Mouse (Mus musculus) liver, adult 2 months (tissue): ENCODE measurements around the gene Ndufa1. TPM values are rescaled to one million over a fixed set of nuclear protein-coding genes. Genes with fewer than 3 reads are reported as not detected.
"Not testable (repeated sequence)": the region's sequence is repeated elsewhere in the genome, so short reads cannot be mapped to it uniquely, and the experiment has no call there.

Experiments used
- DNase-seq: peaks from one replicate; pipeline ENCODE4 v3.0.0-alpha.2; 2011; ENCODE audit warnings: low read depth, low spot score; ENCODE audit errors: extremely low read depth
- H3K27ac ChIP-seq: fragments of 200-500 bp; replicated peaks from 2 replicates; pipeline ENCODE4 v1.5.1; 2012; ENCODE audit warnings: low read depth, mild to moderate bottlenecking, control low read depth, inconsistent platforms, low read length; ENCODE audit not compliant: insufficient read depth
- H3K27me3 ChIP-seq: fragments of 200-500 bp; 2 replicates; pipeline ENCODE4 v1.6.1; 2012; ENCODE audit warnings: mild to moderate bottlenecking, moderate library complexity, low read length, inconsistent platforms; ENCODE audit not compliant: control insufficient read depth, insufficient read depth
- H3K36me3 ChIP-seq: fragments of 200-500 bp; 2 replicates; pipeline ENCODE4 v1.6.1; 2012; ENCODE audit warnings: low read length, inconsistent platforms; ENCODE audit not compliant: control insufficient read depth, insufficient read depth
- H3K4me1 ChIP-seq: fragments of 200-500 bp; 2 replicates; pipeline ENCODE4 v1.6.1; 2011; ENCODE audit warnings: low read length; ENCODE audit not compliant: control insufficient read depth, insufficient read depth
- H3K4me3 ChIP-seq: fragments of 200-500 bp; 2 replicates; pipeline ENCODE4 v1.5.1; 2011; ENCODE audit warnings: low read depth, mild to moderate bottlenecking, control low read depth, low read length, moderate library complexity; ENCODE audit not compliant: insufficient read depth
- H3K79me2 ChIP-seq: fragments of 200-500 bp; 2 replicates; pipeline ENCODE4 v1.6.1; 2012; ENCODE audit warnings: inconsistent platforms, mild to moderate bottlenecking, low read length, moderate library complexity; ENCODE audit not compliant: control insufficient read depth, insufficient read depth
- H3K9ac ChIP-seq: fragments of 200-500 bp; 2 replicates; pipeline ENCODE4 v1.6.1; 2012; ENCODE audit warnings: low read depth, mild to moderate bottlenecking, control low read depth, inconsistent platforms, low read length
- CTCF ChIP-seq: fragments of 200-500 bp; IDR thresholded peaks from 2 replicates; pipeline ENCODE4 v1.5.1; 2011; ENCODE audit warnings: low read depth, low read length, control low read depth
- POLR2A ChIP-seq: fragments of 200-500 bp; IDR thresholded peaks from 2 replicates; pipeline ENCODE4 v1.6.1; 2011; ENCODE audit warnings: low read length, control low read depth; ENCODE audit not compliant: insufficient read depth; ENCODE audit errors: extremely low read depth
- WGBS: fragments of 180-500 bp; shearing (Covaris S2); methylation state at CpG from one replicate; pipeline ENCODE4 v1.1.7; 2018; 5-methylcytosine and 5-hydroxymethylcytosine counted together
- polyA plus RNA-seq: library from polyadenylated mRNA; depleted of rRNA; stranded (reverse); fragments of >200 nt; gene quantifications from 2 replicates; pipeline ENCODE4 v1.2.3, GENCODE M21; 2012
- total RNA-seq: library from RNA; depleted of rRNA; stranded (reverse); fragments of >200 nt; gene quantifications from 2 replicates; pipeline ENCODE4 v1.2.3, GENCODE M21; 2014

Gene Ndufa1
- total and polyA plus RNA-seq, 2 experiments: 260 to 311 TPM

- H3K27ac ChIP-seq: no peak within 1 kb of the TSS
- no peak within 1 kb of the TSS for H3K9ac ChIP-seq
- H3K36me3 ChIP-seq: no peaks in the 10 kb centered on the region
- H3K79me2 ChIP-seq: no peaks in the 10 kb centered on the region
- no peak for DNase-seq
- no peaks in the 10 kb centered on the region for H3K27me3 ChIP-seq
- 52% methylated on average over 5 of the region's 5 CpGs for WGBS
- no peak within 1 kb of the TSS for H3K4me3 ChIP-seq
- no peaks in the 10 kb centered on the region for H3K4me1 ChIP-seq
- TF ChIP-seq CTCF: no peak
Measured at GRCm38 (mm10) chrX:37168742-37169141, 22.2 kb downstream of the Ndufa1 start, which contains the start of gene Akap14. Gene Akap14, minus strand, starts transcription at chrX:37168842.

GRCm38 (mm10) chrX:37167085-37167484 lies 23.9 kb downstream of the Ndufa1 start:
- Histone ChIP-seq H3K36me3 (no peaks in the 10 kb centered on the region), H3K27ac (no peak overlapping the region), H3K4me3 (no peak overlapping the region), H3K27me3 (no peaks in the 10 kb centered on the region), H3K4me1 (no peaks in the 10 kb centered on the region), H3K79me2 (no peaks in the 10 kb centered on the region), H3K9ac (no peak overlapping the region)
- peak; percentile 49 for DNase-seq
- TF ChIP-seq POLR2A: no peak
- peak; percentile 45 for TF ChIP-seq CTCF
- WGBS: 9% methylated on average over 3 of the region's 3 CpGs

- 87% methylated on average over 18 of the region's 18 CpGs for WGBS
- no peaks in the 10 kb centered on the region for H3K4me1 ChIP-seq
- no peak overlapping the region for H3K4me3 ChIP-seq
- H3K9ac ChIP-seq: no peak overlapping the region
- H3K79me2 ChIP-seq: no peaks in the 10 kb centered on the region
- TF ChIP-seq CTCF (no peak), POLR2A (no peak)
- H3K27me3 ChIP-seq: no peaks in the 10 kb centered on the region
- H3K27ac ChIP-seq: no peak overlapping the region
- DNase-seq: no peak
- no peaks in the 10 kb centered on the region for H3K36me3 ChIP-seq
Measured at GRCm38 (mm10) chrX:37163115-37163514, 27.8 kb downstream of the Ndufa1 start.

GRCm38 (mm10) chrX:37161169-37161568 lies 29.8 kb downstream of the Ndufa1 start:
- no peak overlapping the region for H3K27ac ChIP-seq
- H3K36me3 ChIP-seq: no peaks in the 10 kb centered on the region
- DNase-seq: peak; percentile 30
- no peaks in the 10 kb centered on the region for H3K27me3 ChIP-seq
- H3K4me3 ChIP-seq: peak overlapping the region; percentile 36
- H3K79me2 ChIP-seq: no peaks in the 10 kb centered on the region
- TF ChIP-seq POLR2A (no peak), CTCF (no peak)
- H3K9ac ChIP-seq: 0 out of 2 replicates have a peak overlapping the region, but pooled peaks have one; percentile 15
- H3K4me1 ChIP-seq: no peaks in the 10 kb centered on the region
- 37% methylated on average over 10 of the region's 10 CpGs for WGBS

GRCm38 (mm10) chrX:37157839-37158238 lies 33.1 kb downstream of the Ndufa1 start:
- Histone ChIP-seq H3K36me3 (no peaks in the 10 kb centered on the region), H3K27ac (no peak overlapping the region), H3K4me3 (no peak overlapping the region), H3K27me3 (no peaks in the 10 kb centered on the region), H3K4me1 (no peaks in the 10 kb centered on the region), H3K9ac (no peak overlapping the region), H3K79me2 (no peaks in the 10 kb centered on the region)
- DNase-seq: peak; percentile 3
- TF ChIP-seq POLR2A (no peak), CTCF (peak; percentile 31; the same call in 1 of the 2 replicates)
- WGBS: 55% methylated on average over 4 of the region's 4 CpGs

- TF ChIP-seq POLR2A (no peak), CTCF (peak; percentile 61)
- no peak overlapping the region for H3K9ac ChIP-seq
- H3K27ac ChIP-seq: no peak overlapping the region
- H3K79me2 ChIP-seq: no peaks in the 10 kb centered on the region
- 81% methylated on average over 2 of the region's 2 CpGs for WGBS
- peaks cover 14% of the 10 kb centered on the region; the same call in 1 of the 2 replicates for H3K36me3 ChIP-seq
- H3K4me1 ChIP-seq: no peaks in the 10 kb centered on the region
- peak; percentile 5 for DNase-seq
- H3K4me3 ChIP-seq: no peak overlapping the region
- no peaks in the 10 kb centered on the region for H3K27me3 ChIP-seq
Measured at GRCm38 (mm10) chrX:37144954-37145353, 46.0 kb downstream of the Ndufa1 start.

- not testable (repeated sequence) for DNase-seq, H3K27ac ChIP-seq, H3K4me3 ChIP-seq, H3K9ac ChIP-seq, H3K79me2 ChIP-seq, H3K27me3 ChIP-seq, H3K4me1 ChIP-seq
- WGBS: 64% methylated on average over 2 of the region's 4 CpGs
- peaks cover 14% of the 10 kb centered on the region; the same call in 1 of the 2 replicates for H3K36me3 ChIP-seq
Measured at GRCm38 (mm10) chrX:37144498-37144897, 46.5 kb downstream of the Ndufa1 start.
